Mouse (Mus musculus): ENCODE data around the gene Slc16a10. TPM values are rescaled to one million over a fixed set of nuclear protein-coding genes. Genes with fewer than 3 reads are reported as not detected.

The Slc16a10 gene
- total and polyA plus RNA-seq, 3 experiments, result 4.1 to 10.4 (median 4.5) TPM

- peak; percentile 61 for DNase-seq (ENCODE audit: extremely low read depth)
- Histone ChIP-seq H3K9me3 (replicated peaks; ENCODE audit: low read length) (no peaks in the 10 kb centered on the region), H3K9ac (ENCODE audit: insufficient read depth, low read depth) (no peak overlapping the region), H3K4me3 (replicated peaks in 1 of 3; ENCODE audit: low read depth in 2 of 3, low read length in 2 of 3, poor library complexity in 1 of 3) (no peak overlapping the region), H3K79me2 (replicated peaks; ENCODE audit: control insufficient read depth, extremely low read depth, insufficient read depth, poor library complexity, severe bottlenecking) (0 out of 2 replicates have a peak, but pooled peaks cover 2% of the 10 kb centered on the region), H3K27me3 (replicated peaks) (no peaks in the 10 kb centered on the region), H3K27ac (ENCODE audit: insufficient read depth, low read depth) (peak overlapping the region; percentile 53), H3K4me2 (ENCODE audit: insufficient read depth, low read depth, poor library complexity, severe bottlenecking) (peak overlapping the region; percentile 62), H3K4me1 (ENCODE audit: control insufficient read depth in 1 of 2, insufficient read depth in 2 of 2) (peaks cover 13 to 17% of the 10 kb centered on the region in 2 experiments), H3K36me3 (replicated peaks in 1 of 2; ENCODE audit: control insufficient read depth in 1 of 2, insufficient read depth in 1 of 2, low read length in 1 of 2) (no peaks in the 10 kb centered on the region)
- TF ChIP-seq TCF12 (IDR thresholded peaks at IDR 0.05; ENCODE audit: low read depth, low read length), result peak; percentile 42; the same call in 1 of the 2 replicates
- no peak for TF ChIP-seq USF2 (conservative IDR thresholded peaks at IDR 0.05; ENCODE audit: low read depth, low read length)
- TF ChIP-seq CHD2 (IDR thresholded peaks at IDR 0.05; ENCODE audit: low read length), result 0 out of 2 replicates have a peak, but pooled peaks have one; percentile 13
- no peak for TF ChIP-seq ZMIZ1 (IDR thresholded peaks at IDR 0.05; ENCODE audit: low read depth, low read length)
- TF ChIP-seq JUN (IDR thresholded peaks at IDR 0.05; ENCODE audit: insufficient read depth, low read depth, low read length), result peak; percentile 74
- peak; percentile 67; the same call in 1 of the 2 replicates for TF ChIP-seq MXI1 (IDR thresholded peaks at IDR 0.05; ENCODE audit: low read depth, low read length)
- no peak for TF ChIP-seq ZKSCAN1 (IDR thresholded peaks at IDR 0.05; ENCODE audit: borderline replicate concordance, low read depth, low read length)
- TF ChIP-seq JUND (conservative IDR thresholded peaks at IDR 0.05; ENCODE audit: low read depth, low read length), result peak; percentile 79
- no peak for TF ChIP-seq GABPA (IDR thresholded peaks at IDR 0.05; ENCODE audit: insufficient replicate concordance, low read depth, low read length)
- TF ChIP-seq HCFC1 (IDR thresholded peaks at IDR 0.05; ENCODE audit: low read depth, low read length), result no peak
- no peak for TF ChIP-seq ZNF384 (IDR thresholded peaks at IDR 0.05; ENCODE audit: low read depth, low read length)
- TF ChIP-seq CHD1 (IDR thresholded peaks at IDR 0.05; ENCODE audit: low read depth, low read length), result no peak
- TF ChIP-seq MAFK (IDR thresholded peaks at IDR 0.05; ENCODE audit: insufficient replicate concordance, low read length), result no peak
- TF ChIP-seq RAD21 (IDR thresholded peaks at IDR 0.05; ENCODE audit: low read depth, low read length), result no peak
- TF ChIP-seq MEF2A (IDR thresholded peaks at IDR 0.05; ENCODE audit: borderline replicate concordance, low read depth, low read length), result peak; percentile 61; the same call in 1 of the 2 replicates
- TF ChIP-seq MAX (IDR thresholded peaks at IDR 0.05; ENCODE audit: low read length), result peak; percentile 70
- no peak for TF ChIP-seq PAX5 (IDR thresholded peaks at IDR 0.05; ENCODE audit: low read length)
- no peak for TF ChIP-seq SMC3 (IDR thresholded peaks at IDR 0.05; ENCODE audit: low read depth, low read length)
- no peak for TF ChIP-seq CTCF (conservative IDR thresholded peaks at IDR 0.05 in 1 of 2, IDR thresholded peaks at IDR 0.05 in 1 of 2; ENCODE audit: low read depth in 2 of 2, low read length in 2 of 2)
- TF ChIP-seq TBP (conservative IDR thresholded peaks at IDR 0.05; ENCODE audit: low read depth, low read length), result no peak
- no peak for TF ChIP-seq POLR2A (IDR thresholded peaks at IDR 0.05; ENCODE audit: low read depth, low read length)
- TF ChIP-seq MAZ (IDR thresholded peaks at IDR 0.05; ENCODE audit: low read depth, low read length), result 0 out of 2 replicates have a peak, but pooled peaks have one; percentile 37
- TF ChIP-seq MYC (IDR thresholded peaks at IDR 0.05; ENCODE audit: low read depth, low read length), result peak; percentile 82; the same call in 1 of the 2 replicates
- no peak for TF ChIP-seq NRF1 (IDR thresholded peaks at IDR 0.05; ENCODE audit: low read depth, low read length)
- no peak for TF ChIP-seq USF1 (IDR thresholded peaks at IDR 0.05; ENCODE audit: low read depth, low read length)
- TF ChIP-seq UBTF (IDR thresholded peaks at IDR 0.05; ENCODE audit: low read depth, low read length), result no peak
- TF ChIP-seq RCOR1 (conservative IDR thresholded peaks at IDR 0.05; ENCODE audit: low read depth, low read length), result no peak
- TF ChIP-seq POLR2AphosphoS2 (IDR thresholded peaks at IDR 0.05; ENCODE audit: low read depth, low read length), result no peak
- peak; percentile 74; the same call in 1 of the 2 replicates for TF ChIP-seq IRF4 (IDR thresholded peaks at IDR 0.05; ENCODE audit: low read depth, low read length)
- TF ChIP-seq NELFE (IDR thresholded peaks at IDR 0.05; ENCODE audit: low read depth, low read length), result no peak
- TF ChIP-seq ELF1 (IDR thresholded peaks at IDR 0.05; ENCODE audit: low read depth, low read length), result peak; percentile 39; the same call in 1 of the 2 replicates
- no peak for TF ChIP-seq E2F4 (IDR thresholded peaks at IDR 0.05; ENCODE audit: insufficient replicate concordance, low read depth, low read length)
- TF ChIP-seq ZC3H11A (IDR thresholded peaks at IDR 0.05; ENCODE audit: low read depth, low read length), result no peak
- TF ChIP-seq EP300 (IDR thresholded peaks at IDR 0.05; ENCODE audit: low read length), result peak; percentile 74; the same call in 1 of the 2 replicates
- peak; percentile 10; the same call in 1 of the 2 replicates for TF ChIP-seq ETS1 (conservative IDR thresholded peaks at IDR 0.05; ENCODE audit: low read depth, low read length)
- 0 out of 2 replicates have a peak, but pooled peaks have one; percentile 7 for TF ChIP-seq BHLHE40 (IDR thresholded peaks at IDR 0.05; ENCODE audit: low read depth, low read length)
- dilution Hi-C loops (cut with MboI; ENCODE audit: extremely low pct_ligation_motif_present, extremely low pct_unique_long_range_greater_than_20kb, low sequenced_read_pairs), result no loop called here
- in situ Hi-C loops (cut with MboI; ENCODE audit: low pct_ligation_motif_present, low pct_unique_long_range_greater_than_20kb, low sequenced_read_pairs), result no loop called here
Observed at GRCm38 (mm10) chr10:40128497-40128896, 13.6 kb downstream of the Slc16a10 start.

All from CH12.LX (cell line).